Mouse (Mus musculus): ENCODE measurements around the gene Ccnj. TPM values are rescaled to one million over a fixed set of nuclear protein-coding genes. Genes with fewer than 3 reads are reported as not detected.

Gene Ccnj
- polyA plus RNA-seq (2012; rRNA removed) = 19.5 and 23.9 TPM in 2 replicates

GRCm38 (mm10) chr19:40830703-40831415, at the start of gene Ccnj:
Gene Ccnj (plus strand): TSS chr19:40831279.

GRCm38 (mm10) chr19:40894519-40895392, 63.7 kb downstream of the Ccnj start, which contains the start of gene Zfp518a:
Gene Zfp518a (plus strand): TSS chr19:40894705.

Other genes starting within 250 kb of the Ccnj start
- gene Aldh18a1, start 242.8 kb upstream of the Ccnj start, polyA plus RNA-seq (2012; rRNA removed) = 74.2 and 74.9 TPM in 2 replicates
- 16.2 and 16.4 TPM in 2 replicates for gene Tctn3, start 219.0 kb upstream of the Ccnj start, polyA plus RNA-seq (2012; rRNA removed)
- 10.3 TPM in 2 replicates for gene Entpd1, start 218.9 kb upstream of the Ccnj start, polyA plus RNA-seq (2012; rRNA removed)
- gene Cc2d2b, start 82.5 kb upstream of the Ccnj start, polyA plus RNA-seq (2012; rRNA removed) = 0.04 and 0.32 TPM in 2 replicates
- 6.3 and 6.7 TPM in 2 replicates for gene Zfp518a, start 63.4 kb downstream of the Ccnj start, polyA plus RNA-seq (2012; rRNA removed)
- gene Blnk, start 163.3 kb downstream of the Ccnj start, polyA plus RNA-seq (2012; rRNA removed) = 0.31 and 0.43 TPM in 2 replicates
- gene Dntt, start 198.0 kb downstream of the Ccnj start, polyA plus RNA-seq (2012; rRNA removed) = 0.02 TPM in 1 of 2 replicates, not detected in the other
- gene Opalin, start 245.8 kb downstream of the Ccnj start, polyA plus RNA-seq (2012; rRNA removed) = 0.03 and 0.05 TPM in 2 replicates

Data from central nervous system, embryonic 14 days (tissue).